Mouse (Mus musculus) brain, embryonic 14.5 days (tissue): ENCODE measurements around the gene Cacna2d2.

ENCODE experiments used
- CTCF ChIP-seq: fragments of 200-500 bp; IDR thresholded peaks from 2 replicates; pipeline ENCODE4 v1.5.1; 2012; ENCODE audit warnings: inconsistent platforms, mild to moderate bottlenecking, moderate library complexity, borderline replicate concordance; ENCODE audit not compliant: insufficient read depth, insufficient read length; ENCODE audit errors: extremely low read depth
- POLR2A ChIP-seq: fragments of 200-500 bp; IDR thresholded peaks from 2 replicates; pipeline ENCODE4 v1.6.1; 2012; ENCODE audit warnings: mild to moderate bottlenecking, inconsistent platforms, borderline replicate concordance; ENCODE audit not compliant: poor library complexity, insufficient read depth, insufficient read length, severe bottlenecking; ENCODE audit errors: extremely low read depth

- no peak for TF ChIP-seq CTCF
- TF ChIP-seq POLR2A, result no peak
These were observed 83.4 kb downstream of the Cacna2d2 start for GRCm38 (mm10) chr9:107482770-107483169.
